Mouse (Mus musculus) ES-E14 (cell line): ENCODE measurements around the gene Unc93b1.
"Not testable (repeated sequence)": the region's sequence is repeated elsewhere in the genome, so short reads cannot be mapped to it uniquely, and the experiment has no call there.

Experiments used
- CHD2 ChIP-seq: IDR thresholded peaks from 2 replicates; pipeline ENCODE4 v1.6.1; 2014; ENCODE audit warnings: mild to moderate bottlenecking, low read depth, low read length, inconsistent platforms
- HCFC1 ChIP-seq: IDR thresholded peaks from 2 replicates; pipeline ENCODE4 v1.6.1; 2012; ENCODE audit warnings: low read length, inconsistent platforms, borderline replicate concordance; ENCODE audit not compliant: insufficient read depth
- MAFK ChIP-seq: IDR thresholded peaks from 2 replicates; pipeline ENCODE4 v1.6.1; 2014; ENCODE audit warnings: mild to moderate bottlenecking, low read depth, low read length, inconsistent platforms; ENCODE audit not compliant: insufficient read depth
- ZC3H11A ChIP-seq: IDR thresholded peaks from 2 replicates; pipeline ENCODE4 v1.6.1; 2012; ENCODE audit warnings: low read depth, mild to moderate bottlenecking, inconsistent platforms, low read length, borderline replicate concordance
- ZNF384 ChIP-seq: IDR thresholded peaks from 2 replicates; pipeline ENCODE4 v1.6.1; 2012; ENCODE audit warnings: low read depth, low read length, inconsistent platforms

- TF ChIP-seq ZNF384, MAFK, HCFC1, ZC3H11A, CHD2: not testable (repeated sequence)
These were observed 26.8 kb downstream of the Unc93b1 start for GRCm38 (mm10) chr19:3961805-3962204.
